ENCODE assay signal across 33 mouse cellular contexts in genomic region chr4:41409341-41409740, GRCm38 (mm10). TPM values are rescaled to one million over a fixed set of nuclear protein-coding genes. Genes with fewer than 3 reads are reported as not detected.
A peak's percentile ranks its signal among the peaks of the same experiment; 100 is the strongest.
DNase-seq lines count a peak whose midpoint lies in the region; ATAC-seq and TF ChIP-seq lines count a peak whose summit lies in the region.
"Had no signal": no experiment of that assay in that cellular context is flagged by ENCODE, and none has a peak within 500 bp of the region (broad histone marks: within the 10 kb centered on the region; RNA-seq: fewer than 3 reads in every experiment).

No protein-coding gene starts in this region.

- H3K9me3 ChIP-seq in lung, postnatal 0 days (ENCODE audit: low read length): no peaks in the 10 kb centered on the region
- H3K9me3 ChIP-seq: embryonic facial prominence, embryonic 10.5 days; embryonic facial prominence, embryonic 15.5 days; forebrain, embryonic 12.5 days; G1E; heart, embryonic 13.5 days; hindbrain, embryonic 10.5 days; hindbrain, embryonic 15.5 days; intestine, embryonic 15.5 days; liver, embryonic 12.5 days; midbrain, embryonic 12.5 days; neural tube, embryonic 12.5 days; stomach, embryonic 15.5 days had no signal

- peak; percentile 43 to 62 for DNase-seq in frontal cortex, adult 2 months (ENCODE audit: extremely low spot score in 1 of 2, low spot score in 1 of 2)
- DNase-seq in frontal cortex, postnatal 25 days (ENCODE audit: low spot score in 2 of 2): no peak
- peak; percentile 26 to 34 for DNase-seq in layer of hippocampus, adult 8-10 months (ENCODE audit: low spot score in 2 of 2)
- DNase-seq in layer of hippocampus, postnatal 14 days (ENCODE audit: low spot score in 2 of 2): no peak
- DNase-seq in right cerebral cortex, postnatal 25 days: peak; percentile 25
- DNase-seq in right cerebral cortex, postnatal 4 days: no peak
- no peak for DNase-seq in lung, postnatal 0 days (ENCODE audit: low spot score)
- DNase-seq: adrenal gland, adult 8-10 months; cerebellum, adult 8-10 months; cerebellum, postnatal 25 days; forebrain, postnatal 0 days; gastrocnemius, postnatal 10 days; heart, postnatal 14 days; kidney, adult 2 months; kidney, postnatal 36 days; liver, postnatal 0 days; lung, postnatal 4 days; thymus, adult 18-20 months; thymus, postnatal 25 days had no signal

- no peak overlapping the region for H3K9ac ChIP-seq in lung, postnatal 0 days (replicated peaks; ENCODE audit: low read depth)
- H3K9ac ChIP-seq: embryonic facial prominence, embryonic 15.5 days; forebrain, embryonic 12.5 days; forebrain, postnatal 0 days; heart, embryonic 13.5 days; hindbrain, embryonic 15.5 days; intestine, embryonic 15.5 days; liver, embryonic 12.5 days; liver, postnatal 0 days; midbrain, embryonic 12.5 days; neural tube, embryonic 12.5 days; stomach, embryonic 15.5 days had no signal

- TF ChIP-seq CTCF in lung, postnatal 0 days (IDR thresholded peaks at IDR 0.05): no peak

- no peak for ATAC-seq in lung, postnatal 0 days
- ATAC-seq: forebrain, postnatal 0 days; intestine, embryonic 15.5 days; liver, embryonic 12.5 days; liver, postnatal 0 days had no signal

- H3K36me3 ChIP-seq in lung, postnatal 0 days (ENCODE audit: insufficient read depth, low read length): no peaks in the 10 kb centered on the region
- H3K36me3 ChIP-seq: hindbrain, embryonic 15.5 days; intestine, embryonic 15.5 days; stomach, embryonic 15.5 days had no signal

- no peak overlapping the region for H3K27ac ChIP-seq in lung, postnatal 0 days (ENCODE audit: low read length)
- H3K27ac ChIP-seq: embryonic facial prominence, embryonic 10.5 days; embryonic facial prominence, embryonic 15.5 days; forebrain, embryonic 12.5 days; heart, embryonic 13.5 days; hindbrain, embryonic 10.5 days; hindbrain, embryonic 15.5 days; intestine, embryonic 15.5 days; liver, embryonic 12.5 days; midbrain, embryonic 12.5 days; neural tube, embryonic 12.5 days; stomach, embryonic 15.5 days had no signal

- no peaks in the 10 kb centered on the region for H3K27me3 ChIP-seq in lung, postnatal 0 days (replicated peaks; ENCODE audit: insufficient read depth, low read length)
- H3K27me3 ChIP-seq: embryonic facial prominence, embryonic 15.5 days; forebrain, embryonic 12.5 days; heart, embryonic 13.5 days; hindbrain, embryonic 15.5 days; intestine, embryonic 15.5 days; liver, embryonic 12.5 days; megakaryocyte, embryonic 14.5 days; midbrain, embryonic 12.5 days; neural tube, embryonic 12.5 days; stomach, embryonic 15.5 days had no signal

- H3K4me2 ChIP-seq in lung, postnatal 0 days (replicated peaks; ENCODE audit: low read depth, low read length): no peak overlapping the region
- H3K4me2 ChIP-seq: embryonic facial prominence, embryonic 15.5 days; forebrain, embryonic 12.5 days; heart, embryonic 13.5 days; hindbrain, embryonic 15.5 days; intestine, embryonic 15.5 days; liver, embryonic 12.5 days; midbrain, embryonic 12.5 days; neural tube, embryonic 12.5 days; stomach, embryonic 15.5 days had no signal

- H3K4me1 ChIP-seq in lung, postnatal 0 days (ENCODE audit: insufficient read depth, low read depth, low read length): no peaks in the 10 kb centered on the region
- H3K4me1 ChIP-seq: embryonic facial prominence, embryonic 10.5 days; embryonic facial prominence, embryonic 15.5 days; forebrain, embryonic 12.5 days; heart, embryonic 13.5 days; hindbrain, embryonic 10.5 days; hindbrain, embryonic 15.5 days; intestine, embryonic 15.5 days; liver, embryonic 12.5 days; megakaryocyte, embryonic 14.5 days; midbrain, embryonic 12.5 days; neural tube, embryonic 12.5 days; stomach, embryonic 15.5 days had no signal

- TF ChIP-seq EP300 in lung, postnatal 0 days (IDR thresholded peaks at IDR 0.05): no peak

- no peak overlapping the region for H3K4me3 ChIP-seq in lung, postnatal 0 days (ENCODE audit: low read depth, low read length)
- H3K4me3 ChIP-seq: embryonic facial prominence, embryonic 10.5 days; embryonic facial prominence, embryonic 15.5 days; forebrain, embryonic 12.5 days; heart, embryonic 13.5 days; hindbrain, embryonic 10.5 days; hindbrain, embryonic 15.5 days; intestine, embryonic 15.5 days; liver, embryonic 12.5 days; megakaryocyte, embryonic 14.5 days; midbrain, embryonic 12.5 days; myocyte; neural tube, embryonic 12.5 days; stomach, embryonic 15.5 days had no signal

- 91% methylated on average over 1 of the region's 1 CpGs for WGBS in lung, postnatal 0 days

RNA-seq across cellular contexts. Expression of gene Kif24, which starts 55.3 kb away (rescaled TPM):
- polyA plus RNA-seq in frontal cortex, adult 2 months (2012; rRNA removed): 0.71 and 0.90 TPM in 2 replicates
- 1 to 10 TPM in 3 of 4 experiments, under 1 TPM in 1; 0.97 to 1.9 (median 1.7) TPM for total RNA-seq in layer of hippocampus, adult 8-10 months (2022)
- total RNA-seq in layer of hippocampus, postnatal 14 days (2021): 1 to 10 TPM; 1.5 to 1.6 TPM
- polyA plus RNA-seq in lung, postnatal 0 days (2015; fragmentation: Nextera tagmentation; extraction: Ambion mirVana): 1.1 and 1.3 TPM in 2 replicates

RNA-seq across cellular contexts. Expression of gene Nudt2, which starts 55.6 kb away (rescaled TPM):
- 39.5 and 42.0 TPM in 2 replicates for polyA plus RNA-seq in frontal cortex, adult 2 months (2012; rRNA removed)
- total RNA-seq in layer of hippocampus, adult 8-10 months (2022): 10 to 100 TPM; 26.1 to 31.0 (median 29.8) TPM
- total RNA-seq in layer of hippocampus, postnatal 14 days (2021): 10 to 100 TPM; 26.3 to 26.5 TPM
- 23.7 and 28.5 TPM in 2 replicates for polyA plus RNA-seq in lung, postnatal 0 days (2015; fragmentation: Nextera tagmentation; extraction: Ambion mirVana)

Comparison
In these comparisons a context has a peak if more than half of its experiments do, and no peak if none do; other contexts are left out.
1. DNase-seq: peak in frontal cortex, adult 2 months (2 of 2), layer of hippocampus, adult 8-10 months (2 of 2) and right cerebral cortex, postnatal 25 days (single experiment); none in frontal cortex, postnatal 25 days (0 of 2), layer of hippocampus, postnatal 14 days (0 of 2), right cerebral cortex, postnatal 4 days (single experiment) and lung, postnatal 0 days (single experiment).